Mouse (Mus musculus): ENCODE results near the gene Nod2.

Nod2 gene

GRCm38 (mm10) chr8:88631081-88631480, 16.0 kb upstream of the Nod2 start:
- peak in 1 of 2 experiments; percentile 7 for DNase-seq (ENCODE audit: low spot score in 2 of 2)

DNA sequence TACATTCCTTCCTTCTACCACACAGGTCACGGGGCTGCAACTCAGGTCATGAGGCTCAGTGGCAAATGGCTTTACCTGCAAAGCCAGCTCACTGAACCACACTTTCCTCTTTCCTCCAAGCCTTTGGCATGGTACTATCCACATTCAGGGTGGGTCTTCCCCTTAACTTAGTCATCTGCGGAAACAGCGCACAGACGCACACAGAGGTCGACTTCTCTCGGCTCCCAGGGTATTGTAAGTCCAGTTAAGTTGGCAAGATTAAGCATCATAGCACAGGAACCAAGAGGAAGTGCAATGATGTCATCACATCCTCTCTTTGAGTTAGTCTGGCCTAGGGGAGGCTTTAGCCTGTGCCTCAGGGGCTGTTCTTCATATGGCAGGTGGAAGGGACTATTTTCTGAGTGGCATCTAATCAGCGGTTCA, 13.8 kb upstream of the Nod2 start:
- peak; percentile 71 to 88 for DNase-seq (ENCODE audit: low spot score in 2 of 2)

DNA sequence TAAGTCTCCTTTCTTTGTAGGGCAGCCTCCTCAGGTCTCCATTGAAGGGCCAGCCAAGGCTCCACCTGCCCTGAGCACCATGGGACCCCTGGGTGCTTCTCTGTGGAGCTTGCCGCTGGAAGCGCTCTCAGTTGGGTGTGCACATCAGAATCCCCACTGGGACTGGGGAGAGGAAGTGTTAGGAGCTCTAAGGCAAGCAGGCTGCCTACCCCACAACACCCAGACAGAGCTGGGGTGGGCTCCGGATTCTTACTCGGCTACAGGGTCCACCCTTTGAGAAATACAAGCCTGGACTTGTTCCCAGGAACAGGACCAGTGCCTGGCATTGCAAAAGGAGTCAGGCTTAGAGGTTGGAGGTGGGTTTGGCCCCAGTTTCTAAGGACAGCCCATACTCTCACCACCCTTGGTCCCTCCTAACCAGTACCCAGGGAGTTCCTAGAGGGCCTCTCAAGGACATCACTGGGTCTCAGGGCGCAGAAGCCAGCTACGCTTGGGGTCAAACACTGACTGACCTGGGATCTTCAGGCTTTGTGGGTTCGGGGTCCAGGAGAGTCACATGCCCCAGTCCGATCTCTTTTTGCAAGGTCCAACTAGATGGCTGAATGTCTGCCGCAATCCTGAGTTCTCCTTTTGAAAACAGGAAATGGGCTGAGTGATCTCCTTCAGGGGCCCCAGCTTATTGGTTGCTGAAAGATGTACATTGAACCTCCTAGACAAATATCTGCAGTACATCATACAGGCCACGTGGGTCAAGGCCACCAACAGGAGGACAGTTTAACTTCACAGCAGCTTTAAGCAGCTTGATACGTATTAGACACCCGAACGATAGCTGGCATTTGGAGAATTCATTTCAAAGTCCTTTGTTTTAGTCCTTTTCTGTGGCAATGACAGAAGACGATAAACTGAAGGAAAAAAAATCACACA, 11.4 kb upstream of the Nod2 start, which contains the start of gene Snx20:
Gene Snx20, minus strand, starts transcription at position 655 of the 924 bp plus-strand sequence.
- peak; percentile 42 to 67 for DNase-seq (ENCODE audit: low spot score in 2 of 2)

DNA sequence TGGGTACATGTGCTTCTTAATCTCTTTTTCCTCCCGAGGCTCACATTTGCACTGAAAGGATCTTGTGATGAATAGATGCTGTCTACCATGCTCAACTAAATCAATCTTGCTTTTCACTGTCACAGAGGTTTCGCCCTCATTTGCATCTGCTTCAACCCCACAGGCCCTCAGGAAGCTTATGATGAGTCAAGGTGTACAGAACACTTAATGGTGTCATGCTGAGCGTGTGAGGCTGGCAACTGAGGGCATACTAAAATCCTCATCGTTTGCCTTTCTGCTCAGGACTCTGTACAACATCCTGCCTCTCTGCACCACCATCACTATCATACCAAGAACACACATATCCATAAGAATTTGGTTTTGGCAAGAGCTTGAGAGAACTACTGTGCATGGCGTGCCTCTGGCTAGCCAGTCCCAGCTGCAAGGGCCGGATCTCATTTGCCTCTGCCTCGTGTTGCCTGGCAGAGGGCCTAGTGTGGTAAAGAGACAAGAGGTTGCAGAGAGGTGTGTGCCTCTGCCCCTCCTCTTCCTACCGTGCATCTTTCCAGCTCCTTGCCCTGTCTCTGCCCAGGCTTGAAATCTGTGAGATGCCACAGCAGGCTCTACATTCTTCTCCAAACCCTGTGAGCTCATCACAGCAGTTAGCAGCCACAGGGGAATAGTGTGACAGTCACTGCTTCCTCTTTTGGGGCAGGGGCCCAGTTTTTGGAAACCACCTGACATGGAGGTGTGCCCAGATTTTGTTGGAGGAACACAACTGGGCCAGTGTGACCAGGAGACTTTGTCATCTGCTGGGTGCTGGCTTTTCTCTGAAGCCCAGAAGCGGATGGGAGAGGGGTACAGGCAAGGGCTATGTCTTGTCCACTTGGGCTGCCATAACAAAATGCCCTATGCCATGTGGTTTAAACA, 9.8 kb upstream of the Nod2 start:
- DNase-seq (ENCODE audit: low spot score in 2 of 2): no peak

DNA sequence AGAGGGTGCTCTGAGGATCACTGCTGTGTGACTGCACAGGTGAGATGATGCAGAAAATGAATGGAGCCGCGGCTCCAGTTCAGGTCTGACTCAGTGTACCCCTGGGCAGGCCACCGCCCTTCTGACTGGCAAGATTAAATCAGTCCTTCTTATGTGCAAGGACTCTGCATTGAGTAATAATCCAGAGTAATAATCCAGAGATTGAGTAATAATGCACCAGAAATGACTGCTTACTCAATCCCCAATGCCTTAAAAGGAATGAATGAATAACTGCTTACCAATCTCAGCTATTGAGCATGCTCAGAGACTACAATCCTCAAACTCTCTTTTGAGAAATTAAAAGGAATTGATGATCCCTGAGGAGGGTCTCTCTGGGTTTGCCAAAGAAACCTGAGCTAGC, 8.2 kb upstream of the Nod2 start:
- DNase-seq (ENCODE audit: low spot score in 2 of 2): no peak

DNA sequence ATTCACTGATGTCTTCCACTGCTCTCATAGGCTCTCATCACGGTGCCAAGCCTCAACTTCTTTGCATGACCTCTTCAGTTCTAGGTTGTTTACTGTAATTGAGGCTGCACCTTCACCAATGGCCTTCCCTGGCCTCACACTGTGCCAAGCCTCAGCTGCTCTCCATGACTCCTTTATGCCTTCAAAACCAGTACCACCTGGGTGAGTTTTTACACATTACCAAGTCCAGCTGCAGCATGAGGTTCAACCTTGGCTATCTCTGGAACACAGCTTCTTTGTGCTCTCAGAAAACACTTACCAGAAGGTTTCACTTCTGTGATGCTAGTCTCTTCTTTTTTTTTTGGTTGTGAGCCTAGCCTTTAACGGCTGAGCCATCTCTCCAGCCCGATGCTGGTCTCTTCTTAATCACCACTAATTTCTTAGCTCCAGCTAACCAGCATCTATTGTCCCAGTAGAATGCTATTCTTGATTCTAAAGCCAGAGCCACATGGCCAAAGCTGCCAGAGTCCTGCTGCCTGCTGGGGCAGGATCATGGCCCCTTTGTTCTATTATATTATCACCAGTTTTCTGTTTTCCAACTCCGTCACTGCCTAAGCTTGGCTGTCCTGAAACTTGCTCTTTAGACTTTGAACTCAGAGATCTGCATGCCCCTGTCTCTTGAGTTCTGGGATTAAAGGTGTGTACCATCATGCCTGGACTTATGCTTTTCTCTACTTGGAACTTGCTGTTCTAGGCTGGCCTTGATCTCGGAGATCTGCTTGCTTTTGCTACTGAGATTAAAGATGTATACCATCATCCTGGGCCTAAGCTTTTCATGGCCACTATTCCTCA, 4.2 kb upstream of the Nod2 start:
- no peak for DNase-seq (ENCODE audit: low spot score in 2 of 2)

GRCm38 (mm10) chr8:88648322-88648721, 1.2 kb downstream of the Nod2 start:
- no peak for DNase-seq (ENCODE audit: low spot score in 2 of 2)

GRCm38 (mm10) chr8:88650016-88650708, 3.0 kb downstream of the Nod2 start:
- DNase-seq (ENCODE audit: low spot score in 2 of 2): no peak

- peak; percentile 46 to 67 for DNase-seq (ENCODE audit: low spot score in 2 of 2)
Measured at GRCm38 (mm10) chr8:88651122-88651521, 4.0 kb downstream of the Nod2 start.

DNA sequence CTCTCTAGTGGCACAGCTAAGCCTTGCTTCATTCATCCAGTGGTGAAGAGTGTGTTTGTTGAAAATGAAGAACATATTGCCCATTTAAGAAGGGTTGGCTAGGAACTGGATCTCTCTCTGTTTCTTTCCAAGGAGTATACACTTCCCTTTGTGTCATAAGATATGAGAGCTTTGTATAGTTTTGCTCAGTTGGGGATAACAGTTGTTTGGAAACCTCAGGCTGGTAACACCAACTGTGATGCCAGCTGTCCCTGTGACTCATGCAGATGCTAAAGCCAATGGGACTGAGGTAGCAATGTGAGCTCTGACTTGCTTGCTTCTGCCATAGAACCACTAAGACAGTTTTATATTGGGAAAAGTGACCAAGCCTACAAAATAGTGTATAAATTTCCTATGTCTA, 8.2 kb downstream of the Nod2 start:
- no peak for DNase-seq (ENCODE audit: low spot score in 2 of 2)

- no peak for DNase-seq (ENCODE audit: low spot score in 2 of 2)
Measured at GRCm38 (mm10) chr8:88659873-88660272, 12.8 kb downstream of the Nod2 start.

- DNase-seq (ENCODE audit: low spot score in 2 of 2): peak; percentile 13 to 53
Measured at GRCm38 (mm10) chr8:88662401-88662821, 15.3 kb downstream of the Nod2 start.

- DNase-seq (ENCODE audit: low spot score in 2 of 2): no peak
Measured at GRCm38 (mm10) chr8:88664121-88664520, 17.0 kb downstream of the Nod2 start.

GRCm38 (mm10) chr8:88664947-88665346, 17.8 kb downstream of the Nod2 start:
- no peak for DNase-seq (ENCODE audit: low spot score in 2 of 2)

DNA sequence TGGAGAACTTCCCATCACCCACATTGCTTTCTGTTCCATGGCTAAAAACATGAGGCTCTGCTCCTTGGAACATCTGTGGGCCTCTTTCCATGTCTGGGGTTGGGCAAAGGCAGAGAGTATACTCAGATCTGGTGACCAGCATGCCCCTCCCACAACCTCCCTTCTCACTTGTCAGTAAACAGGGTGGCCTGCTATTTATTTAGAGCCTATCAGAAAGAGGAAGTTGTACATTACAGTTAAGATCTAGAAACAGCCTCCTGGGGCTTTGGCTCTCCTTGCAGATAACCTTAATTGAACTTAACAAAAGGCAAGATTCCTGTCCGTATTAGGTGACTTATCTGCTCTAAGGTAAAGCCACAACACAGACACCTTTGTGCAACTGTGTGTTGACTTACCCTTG, 19.3 kb downstream of the Nod2 start:
- peak; percentile 26 to 41 for DNase-seq (ENCODE audit: low spot score in 2 of 2)

GRCm38 (mm10) chr8:88668400-88669086, 21.4 kb downstream of the Nod2 start:
- DNase-seq (ENCODE audit: low spot score in 2 of 2): peak; percentile 33 to 72

GRCm38 (mm10) chr8:88670782-88671181, 23.7 kb downstream of the Nod2 start:
- DNase-seq (ENCODE audit: low spot score in 2 of 2): no peak

DNA sequence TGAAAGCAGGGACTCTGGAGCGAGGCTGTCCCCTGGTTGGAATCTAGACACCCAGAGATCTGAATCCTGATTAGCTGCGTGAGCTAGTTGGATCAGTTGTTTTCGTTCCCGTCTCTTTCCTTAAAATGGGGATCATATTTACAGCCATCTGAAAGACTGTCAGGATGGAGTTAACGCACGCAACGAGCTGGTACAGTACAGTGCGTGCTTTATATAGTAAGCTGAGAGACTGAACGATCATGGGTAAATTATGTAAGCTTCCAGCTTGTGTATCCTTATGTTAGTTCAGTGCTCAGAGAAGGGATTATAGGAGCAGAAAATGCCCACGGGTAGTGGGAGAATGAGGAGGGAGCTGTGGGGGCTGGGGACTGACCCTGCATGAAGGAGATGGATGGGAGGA, 24.5 kb downstream of the Nod2 start:
- no peak for DNase-seq (ENCODE audit: low spot score in 2 of 2)

GRCm38 (mm10) chr8:88673859-88674258, 26.7 kb downstream of the Nod2 start:
- no peak for DNase-seq (ENCODE audit: low spot score in 2 of 2)
